Mouse (Mus musculus) liver, adult 2 months (tissue): ENCODE data around the gene Esam. TPM values are rescaled to one million over a fixed set of nuclear protein-coding genes. Genes with fewer than 3 reads are reported as not detected.
A peak's percentile ranks its signal among the peaks of the same experiment; 100 is the strongest.

Experiments used
- DNase-seq: peaks from one replicate; pipeline ENCODE4 v3.0.0-alpha.2; 2011; ENCODE audit warnings: low read depth, low spot score; ENCODE audit errors: extremely low read depth
- H3K27ac ChIP-seq: fragments of 200-500 bp; replicated peaks from 2 replicates; pipeline ENCODE4 v1.5.1; 2012; ENCODE audit warnings: low read depth, mild to moderate bottlenecking, control low read depth, inconsistent platforms, low read length; ENCODE audit not compliant: insufficient read depth
- H3K27me3 ChIP-seq: fragments of 200-500 bp; 2 replicates; pipeline ENCODE4 v1.6.1; 2012; ENCODE audit warnings: mild to moderate bottlenecking, moderate library complexity, low read length, inconsistent platforms; ENCODE audit not compliant: control insufficient read depth, insufficient read depth
- H3K36me3 ChIP-seq: fragments of 200-500 bp; 2 replicates; pipeline ENCODE4 v1.6.1; 2012; ENCODE audit warnings: low read length, inconsistent platforms; ENCODE audit not compliant: control insufficient read depth, insufficient read depth
- H3K4me1 ChIP-seq: fragments of 200-500 bp; 2 replicates; pipeline ENCODE4 v1.6.1; 2011; ENCODE audit warnings: low read length; ENCODE audit not compliant: control insufficient read depth, insufficient read depth
- H3K4me3 ChIP-seq: fragments of 200-500 bp; 2 replicates; pipeline ENCODE4 v1.5.1; 2011; ENCODE audit warnings: low read depth, mild to moderate bottlenecking, control low read depth, low read length, moderate library complexity; ENCODE audit not compliant: insufficient read depth
- H3K79me2 ChIP-seq: fragments of 200-500 bp; 2 replicates; pipeline ENCODE4 v1.6.1; 2012; ENCODE audit warnings: inconsistent platforms, mild to moderate bottlenecking, low read length, moderate library complexity; ENCODE audit not compliant: control insufficient read depth, insufficient read depth
- H3K9ac ChIP-seq: fragments of 200-500 bp; 2 replicates; pipeline ENCODE4 v1.6.1; 2012; ENCODE audit warnings: low read depth, mild to moderate bottlenecking, control low read depth, inconsistent platforms, low read length
- CTCF ChIP-seq: fragments of 200-500 bp; IDR thresholded peaks from 2 replicates; pipeline ENCODE4 v1.5.1; 2011; ENCODE audit warnings: low read depth, low read length, control low read depth
- POLR2A ChIP-seq: fragments of 200-500 bp; IDR thresholded peaks from 2 replicates; pipeline ENCODE4 v1.6.1; 2011; ENCODE audit warnings: low read length, control low read depth; ENCODE audit not compliant: insufficient read depth; ENCODE audit errors: extremely low read depth
- WGBS: fragments of 180-500 bp; shearing (Covaris S2); methylation state at CpG from one replicate; pipeline ENCODE4 v1.1.7; 2018; 5-methylcytosine and 5-hydroxymethylcytosine counted together
- polyA plus RNA-seq: library from polyadenylated mRNA; depleted of rRNA; stranded (reverse); fragments of >200 nt; gene quantifications from 2 replicates; pipeline ENCODE4 v1.2.3, GENCODE M21; 2012
- total RNA-seq: library from RNA; depleted of rRNA; stranded (reverse); fragments of >200 nt; gene quantifications from 2 replicates; pipeline ENCODE4 v1.2.3, GENCODE M21; 2014

The Esam gene
- total and polyA plus RNA-seq, 2 experiments, result 7.7 to 8.8 TPM

DNA sequence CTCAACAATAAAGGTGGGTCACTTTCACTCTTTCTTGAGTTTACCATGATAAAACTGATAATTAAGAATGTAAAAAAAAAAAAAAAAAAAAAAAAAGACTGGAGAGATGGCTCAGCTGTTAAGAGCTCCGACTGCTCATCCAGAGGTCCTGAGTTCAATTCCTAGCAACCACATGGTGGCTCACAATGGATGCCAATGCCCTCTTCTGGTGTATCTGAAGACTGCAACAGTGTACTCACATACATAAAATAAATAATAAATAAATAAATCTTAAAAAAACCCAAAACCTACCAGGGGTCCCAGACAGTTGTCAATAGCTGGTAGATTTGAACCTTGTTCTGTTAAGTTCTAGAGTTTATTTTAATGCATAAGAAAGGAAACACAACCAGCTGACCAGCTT is 19.0 kb downstream of the Esam start:
- Histone ChIP-seq H3K27me3 (no peaks in the 10 kb centered on the region), H3K4me3 (no peak overlapping the region), H3K27ac (no peak overlapping the region), H3K36me3 (no peaks in the 10 kb centered on the region), H3K4me1 (peaks cover 8% of the 10 kb centered on the region), H3K79me2 (no peaks in the 10 kb centered on the region), H3K9ac (no peak overlapping the region)
- peak; percentile 14 for DNase-seq
- WGBS, result 80% methylated on average over 1 of the region's 1 CpGs
- TF ChIP-seq CTCF, result no peak
- no peak for TF ChIP-seq POLR2A

DNA sequence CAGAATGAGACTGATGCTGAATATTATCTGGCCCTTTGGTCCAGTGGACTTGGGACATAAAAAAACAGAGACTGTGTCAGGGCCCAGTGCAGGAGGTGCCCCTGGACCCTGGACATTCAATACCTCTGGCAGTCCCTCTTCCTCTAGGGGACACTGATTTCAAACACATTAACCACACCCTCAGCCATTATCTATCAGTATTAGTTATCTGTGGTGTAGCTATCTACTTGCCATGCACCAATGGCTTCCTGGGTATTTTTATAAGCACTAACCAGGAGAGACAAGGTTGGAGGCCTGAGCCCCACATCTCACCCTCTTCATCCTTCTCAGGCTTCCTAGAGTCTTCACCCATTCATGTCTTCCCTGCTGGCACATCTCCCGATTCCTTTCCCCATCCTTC is 22.6 kb downstream of the Esam start:
- Histone ChIP-seq H3K27ac (no peak overlapping the region), H3K27me3 (peaks cover 7% of the 10 kb centered on the region; the same call in 1 of the 2 replicates)

DNA sequence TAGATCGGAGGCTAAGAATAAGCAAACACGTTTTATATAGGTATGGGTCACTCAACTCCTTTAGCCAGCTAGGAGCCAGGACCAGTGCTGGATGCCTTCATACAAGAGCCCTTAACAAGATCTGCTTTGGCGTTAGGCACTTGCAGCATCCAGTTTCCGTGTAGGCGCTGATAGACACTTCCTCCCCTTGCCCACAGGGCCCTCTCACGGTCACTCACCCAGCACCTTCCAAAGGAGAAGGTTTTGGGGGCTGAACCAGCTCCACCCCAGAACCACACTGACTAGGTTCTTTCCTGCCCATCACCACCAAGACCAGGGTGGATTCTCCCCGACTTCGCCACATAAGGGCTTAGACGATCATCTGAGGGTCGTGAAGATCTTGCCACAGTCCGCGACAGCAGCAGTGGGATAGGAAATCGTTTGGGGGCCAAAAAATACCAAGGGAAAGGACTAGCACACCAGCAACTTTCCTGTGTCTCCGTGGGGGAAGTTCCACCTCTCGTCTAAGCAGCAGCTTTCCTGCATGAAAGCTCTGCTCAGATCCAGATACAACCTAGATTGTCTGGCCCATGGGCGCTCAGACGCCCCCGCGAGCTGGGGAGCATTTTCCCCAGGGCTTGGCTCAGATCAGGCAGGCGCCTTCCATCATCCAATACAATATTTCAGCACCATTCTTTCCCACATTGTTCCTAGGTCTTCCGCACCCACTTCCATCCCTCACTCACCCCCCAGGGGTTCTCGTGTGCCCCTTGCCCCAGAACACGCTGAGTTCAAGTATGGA is 24.1 kb downstream of the Esam start:
- peaks cover 3% of the 10 kb centered on the region; the same call in 1 of the 2 replicates for H3K4me1 ChIP-seq
- peaks cover 7% of the 10 kb centered on the region; the same call in 1 of the 2 replicates for H3K27me3 ChIP-seq
- H3K4me3 ChIP-seq, result peak overlapping the region; percentile 12; the same call in 1 of the 2 replicates
- no peak for DNase-seq
- H3K27ac ChIP-seq, result no peak overlapping the region
- WGBS, result 5% methylated on average over 23 of the region's 23 CpGs
- no peaks in the 10 kb centered on the region for H3K36me3 ChIP-seq
- H3K9ac ChIP-seq, result no peak overlapping the region
- TF ChIP-seq POLR2A, result no peak
- TF ChIP-seq CTCF, result no peak
- no peaks in the 10 kb centered on the region for H3K79me2 ChIP-seq

More for the DNA sequence above, 22.6 kb downstream of the Esam start:
- TF ChIP-seq CTCF, result no peak
- peaks cover 5% of the 10 kb centered on the region for H3K4me1 ChIP-seq
- H3K79me2 ChIP-seq, result no peaks in the 10 kb centered on the region
- H3K4me3 ChIP-seq, result no peak overlapping the region
- no peak for DNase-seq
- no peak overlapping the region for H3K9ac ChIP-seq
- no peaks in the 10 kb centered on the region for H3K36me3 ChIP-seq
- WGBS, result 70% methylated on average over 1 of the region's 1 CpGs

DNA sequence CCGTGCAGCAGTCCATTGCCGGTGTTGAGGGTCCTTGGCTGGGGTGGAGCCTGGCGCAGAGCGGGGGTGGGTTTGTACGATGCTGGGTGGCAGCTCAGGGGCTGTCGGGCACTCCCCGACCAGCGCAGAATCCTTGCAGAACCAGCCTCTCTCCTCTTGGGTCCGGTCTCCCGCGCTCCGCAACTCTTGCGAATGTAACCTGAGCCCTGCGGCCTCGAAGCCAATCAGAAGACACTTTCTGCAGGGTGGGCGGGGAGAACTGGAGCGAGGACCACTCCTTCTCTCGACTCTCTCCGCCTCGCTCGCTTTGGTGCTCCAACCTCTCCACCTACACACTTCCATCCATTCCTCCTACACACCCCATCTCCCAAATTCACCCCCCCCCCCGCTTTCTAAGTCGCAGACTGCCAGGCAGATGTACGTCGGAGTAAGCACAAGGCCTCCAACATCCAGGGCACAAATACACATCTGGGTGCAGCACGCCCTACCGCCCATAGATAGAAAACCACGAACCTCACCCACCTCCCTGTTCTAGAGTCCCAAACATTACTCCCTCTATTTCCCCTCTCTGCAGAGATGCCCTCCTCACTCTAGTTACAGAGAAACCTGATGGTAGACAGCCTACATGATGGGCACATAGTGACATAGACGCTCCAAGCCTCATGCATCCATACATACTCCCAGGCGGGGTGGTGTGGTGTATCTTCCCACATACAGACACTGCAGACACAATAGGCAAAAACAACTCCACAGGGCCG is 24.8 kb downstream of the Esam start, which contains the start of gene Nrgn:
Nrgn (minus strand) TSS at position 369 of the 758 bp plus-strand sequence.
- no peak within 1 kb of the TSS for H3K9ac ChIP-seq
- H3K27ac ChIP-seq, result no peak within 1 kb of the TSS
- 5% methylated on average over 31 of the region's 31 CpGs for WGBS
- peaks cover 7% of the 10 kb centered on the region; the same call in 1 of the 2 replicates for H3K27me3 ChIP-seq
- no peaks in the 10 kb centered on the region for H3K36me3 ChIP-seq
- no peak for TF ChIP-seq CTCF
- no peak for TF ChIP-seq POLR2A
- no peaks in the 10 kb centered on the region for H3K79me2 ChIP-seq
- DNase-seq, result peak; percentile 37
- H3K4me1 ChIP-seq, result peaks cover 3% of the 10 kb centered on the region; the same call in 1 of the 2 replicates
- H3K4me3 ChIP-seq, result peak within 1 kb of the TSS; percentile 12; the same call in 1 of the 2 replicates

DNA sequence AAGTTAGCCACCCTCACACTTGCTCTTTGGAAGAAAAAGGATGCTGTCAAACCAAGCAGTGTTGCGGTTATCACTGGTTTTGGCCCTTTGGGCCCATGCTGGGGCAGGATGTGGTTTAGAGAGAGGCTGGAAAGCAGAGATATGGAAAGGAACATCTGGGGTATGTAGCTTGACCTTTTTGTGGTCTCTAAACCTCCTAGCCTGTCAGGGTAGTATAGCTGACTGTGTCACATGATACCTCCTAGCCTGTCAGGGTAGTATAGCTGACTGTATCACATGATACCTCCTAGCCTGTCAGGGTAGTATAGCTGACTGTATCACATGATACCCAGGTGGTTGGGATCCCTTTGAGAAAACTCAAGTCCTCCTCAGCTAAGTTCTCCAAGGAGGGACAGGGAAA is 26.4 kb downstream of the Esam start:
- peaks cover 3% of the 10 kb centered on the region; the same call in 1 of the 2 replicates for H3K4me1 ChIP-seq
- H3K27me3 ChIP-seq, result peaks cover 7% of the 10 kb centered on the region; the same call in 1 of the 2 replicates
- H3K79me2 ChIP-seq, result no peaks in the 10 kb centered on the region
- no peak overlapping the region for H3K27ac ChIP-seq
- DNase-seq, result no peak
- no peak for TF ChIP-seq POLR2A
- no peak for TF ChIP-seq CTCF
- 73% methylated on average over 1 of the region's 1 CpGs for WGBS
- no peaks in the 10 kb centered on the region for H3K36me3 ChIP-seq
- no peak overlapping the region for H3K9ac ChIP-seq
- no peak overlapping the region for H3K4me3 ChIP-seq
